Mouse (Mus musculus): ENCODE measurements around the gene 1700001F09Rik.
"Not testable (repeated sequence)": the region's sequence is repeated elsewhere in the genome, so short reads cannot be mapped to it uniquely, and the experiment has no call there.

1700001F09Rik gene

DNA sequence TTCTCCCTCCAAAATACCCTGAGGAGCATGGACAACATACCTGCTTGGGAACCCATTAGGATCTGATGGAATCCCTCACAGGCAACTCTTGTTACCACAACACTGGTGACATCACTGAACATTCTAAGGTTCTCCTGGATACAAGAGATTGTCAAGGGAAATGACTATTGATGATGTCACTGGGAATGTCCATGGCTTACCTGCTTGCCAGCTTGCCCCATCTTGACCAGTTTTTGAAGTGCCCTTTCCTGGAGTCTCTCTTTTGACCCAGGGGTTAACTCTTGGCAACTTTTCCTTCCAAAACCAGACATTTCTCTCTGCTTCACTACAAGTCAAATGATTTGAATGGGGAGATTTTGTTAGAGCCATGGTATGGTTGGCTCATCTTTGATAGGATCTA lies at the start of gene 1700001F09Rik:
1700001F09Rik (minus strand) TSS at position 101 of the 400 bp plus-strand sequence.
- DNase-seq (ENCODE audit: extremely low spot score) = not testable (repeated sequence)

GRCm38 (mm10) chr14:43361713-43362112 lies 14.1 kb upstream of the 1700001F09Rik start:
- not testable (repeated sequence) for DNase-seq (ENCODE audit: extremely low spot score)

- not testable (repeated sequence) for DNase-seq (ENCODE audit: extremely low spot score)
Observed at GRCm38 (mm10) chr14:43359246-43359645, 11.6 kb upstream of the 1700001F09Rik start.

GRCm38 (mm10) chr14:43357496-43357895 lies 9.9 kb upstream of the 1700001F09Rik start:
- not testable (repeated sequence) for DNase-seq (ENCODE audit: extremely low spot score)

DNA sequence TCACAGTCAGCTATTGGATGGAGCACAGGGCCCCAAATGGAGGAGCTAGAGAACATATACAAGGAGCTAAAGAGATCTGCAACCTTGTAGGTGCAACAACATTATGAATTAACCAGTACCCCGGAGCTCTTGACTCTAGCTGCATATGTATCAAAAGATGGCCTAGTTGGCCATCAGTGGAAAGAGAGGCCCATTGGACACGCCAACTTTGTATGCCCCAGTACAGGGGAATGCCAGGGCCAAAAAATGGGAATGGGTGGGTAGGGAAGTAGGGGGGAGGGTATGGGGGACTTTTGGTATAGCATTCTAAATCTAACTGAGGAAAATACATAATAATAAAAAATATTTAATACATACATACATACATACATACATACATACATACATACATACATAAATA lies 5.3 kb upstream of the 1700001F09Rik start:
- not testable (repeated sequence) for DNase-seq (ENCODE audit: extremely low spot score)

DNA sequence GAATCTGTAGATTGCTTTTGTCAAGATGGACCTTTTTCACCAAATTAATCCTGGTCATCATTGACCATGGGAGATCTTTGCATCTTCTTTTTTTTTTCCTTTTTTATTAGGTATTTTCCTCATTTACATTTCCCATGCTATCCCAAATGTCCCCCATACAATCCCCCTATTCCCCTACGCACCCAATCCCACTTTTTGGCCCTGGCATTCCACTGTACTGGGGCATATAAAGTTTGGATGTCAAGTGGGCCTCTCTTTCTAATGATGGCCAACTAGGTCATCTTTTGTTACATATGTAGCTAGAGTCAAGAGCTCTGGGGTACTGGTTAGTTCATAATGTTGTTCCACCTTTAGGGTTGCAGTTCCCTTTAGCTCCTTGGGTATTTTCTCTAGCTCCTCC lies 10.0 kb downstream of the 1700001F09Rik start:
- DNase-seq (ENCODE audit: extremely low spot score) = not testable (repeated sequence)

- DNase-seq (ENCODE audit: extremely low spot score) = not testable (repeated sequence)
Observed at GRCm38 (mm10) chr14:43331362-43331880, 16.2 kb downstream of the 1700001F09Rik start.

GRCm38 (mm10) chr14:43328603-43329002 lies 19.0 kb downstream of the 1700001F09Rik start:
- not testable (repeated sequence) for DNase-seq (ENCODE audit: extremely low spot score)

- DNase-seq (ENCODE audit: extremely low spot score) = not testable (repeated sequence)
Observed at GRCm38 (mm10) chr14:43319516-43319915, 28.1 kb downstream of the 1700001F09Rik start.

DNA sequence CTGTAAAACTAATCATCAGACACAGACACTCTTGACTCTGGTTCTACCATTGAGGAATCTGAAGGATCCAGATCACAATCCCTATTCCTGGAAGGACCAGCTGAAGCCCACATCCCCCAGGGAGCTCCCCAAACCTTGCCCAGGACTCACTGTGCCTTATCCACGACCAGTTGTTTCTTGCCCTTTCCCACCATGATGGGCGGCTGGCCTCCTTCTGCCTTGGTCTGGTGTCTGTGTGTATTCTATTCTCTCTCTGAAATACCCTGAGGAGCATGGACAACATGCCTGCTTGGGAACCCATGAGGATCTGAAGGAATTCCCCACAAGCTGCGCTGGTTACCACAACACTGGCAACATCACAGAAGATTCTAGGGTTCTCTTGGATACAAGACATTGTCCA lies 54.1 kb downstream of the 1700001F09Rik start, which contains the start of gene Gm8127:
Gm8127 (minus strand) TSS at position 330 of the 400 bp plus-strand sequence.
- DNase-seq (ENCODE audit: extremely low spot score) = not testable (repeated sequence)

Measured in embryo, embryonic 9.5 days (tissue).